Mouse (Mus musculus) forebrain, embryonic 10.5 days (tissue): ENCODE measurements at regions not wholly inside any gene's neighbourhood (a gene's known extent, or its start where the extent isn't known, plus 50 kb on each side); places are given as distances from the start of the nearest gene placed in this dataset.

Source experiments
- DNase-seq: peaks from one replicate; pipeline ENCODE4 v3.0.0-alpha.2; 2017; ENCODE audit warnings: low spot score; ENCODE audit errors: extremely low spot score
- H3K27ac ChIP-seq: fragments of 300-500 bp; sonication (generic); 2 replicates; pipeline ENCODE4 v1.5.1; 2016; ENCODE audit warnings: mild to moderate bottlenecking
- H3K27me3 ChIP-seq: fragments of 300-500 bp; sonication (generic); 2 replicates; pipeline ENCODE4 v1.6.1; 2016; ENCODE audit warnings: mild to moderate bottlenecking; ENCODE audit not compliant: poor library complexity, severe bottlenecking
- H3K36me3 ChIP-seq: fragments of 300-500 bp; sonication (generic); replicated peaks from 2 replicates; pipeline ENCODE4 v1.6.1; 2016; ENCODE audit warnings: mild to moderate bottlenecking, moderate library complexity
- H3K4me1 ChIP-seq: fragments of 300-500 bp; sonication (generic); 2 replicates; pipeline ENCODE4 v1.6.1; 2016
- H3K4me3 ChIP-seq: fragments of 300-500 bp; sonication (generic); 2 replicates; pipeline ENCODE4 v1.5.1; 2016; ENCODE audit warnings: mild to moderate bottlenecking, moderate library complexity
- H3K9me3 ChIP-seq: fragments of 300-500 bp; sonication (generic); 2 replicates; pipeline ENCODE4 v1.6.1; 2016; ENCODE audit warnings: mild to moderate bottlenecking, moderate library complexity
- WGBS: fragments of 180-500 bp; shearing (Covaris S2); methylation state at CpG from one replicate; pipeline ENCODE4 v1.1.7; 2016; 5-methylcytosine and 5-hydroxymethylcytosine counted together

GRCm38 (mm10) chr6:139186431-139186830, 315.3 kb downstream of the Rergl start:
- Histone ChIP-seq H3K36me3 (no peaks in the 10 kb centered on the region), H3K9me3 (no peaks in the 10 kb centered on the region), H3K27ac (no peak overlapping the region), H3K27me3 (no peaks in the 10 kb centered on the region), H3K4me3 (no peak overlapping the region), H3K4me1 (no peaks in the 10 kb centered on the region)
- no peak for DNase-seq
- WGBS, result 80% methylated on average over 8 of the region's 8 CpGs

GRCm38 (mm10) chr6:139160352-139160751, 341.4 kb downstream of the Rergl start:
- Histone ChIP-seq H3K27me3 (no peaks in the 10 kb centered on the region), H3K27ac (no peak overlapping the region), H3K9me3 (no peaks in the 10 kb centered on the region), H3K4me3 (no peak overlapping the region), H3K4me1 (no peaks in the 10 kb centered on the region), H3K36me3 (no peaks in the 10 kb centered on the region)
- DNase-seq, result no peak
- 94% methylated on average over 6 of the region's 6 CpGs for WGBS

GRCm38 (mm10) chr6:139159741-139160140, 342.0 kb downstream of the Rergl start:
- H3K4me3 ChIP-seq, result no peak overlapping the region
- WGBS, result 87% methylated on average over 4 of the region's 4 CpGs
- DNase-seq, result no peak
- no peaks in the 10 kb centered on the region for H3K4me1 ChIP-seq
- H3K27me3 ChIP-seq, result no peaks in the 10 kb centered on the region
- no peaks in the 10 kb centered on the region for H3K9me3 ChIP-seq
- no peak overlapping the region for H3K27ac ChIP-seq
- H3K36me3 ChIP-seq, result no peaks in the 10 kb centered on the region

GRCm38 (mm10) chr6:139154802-139155201, 347.0 kb downstream of the Rergl start:
- WGBS, result 94% methylated on average over 1 of the region's 1 CpGs
- H3K9me3 ChIP-seq, result no peaks in the 10 kb centered on the region
- no peak for DNase-seq
- no peak overlapping the region for H3K4me3 ChIP-seq
- H3K4me1 ChIP-seq, result no peaks in the 10 kb centered on the region
- H3K27me3 ChIP-seq, result no peaks in the 10 kb centered on the region
- H3K27ac ChIP-seq, result no peak overlapping the region
- no peaks in the 10 kb centered on the region for H3K36me3 ChIP-seq

- Histone ChIP-seq H3K9me3 (no peaks in the 10 kb centered on the region), H3K27me3 (no peaks in the 10 kb centered on the region), H3K36me3 (no peaks in the 10 kb centered on the region), H3K27ac (no peak overlapping the region), H3K4me1 (no peaks in the 10 kb centered on the region), H3K4me3 (no peak overlapping the region)
- WGBS, result 91% methylated on average over 1 of the region's 6 CpGs
- no peak for DNase-seq
Measured at GRCm38 (mm10) chr6:139135693-139136092, 366.1 kb downstream of the Rergl start.

GRCm38 (mm10) chr6:139132083-139132679, 369.6 kb downstream of the Rergl start:
- Histone ChIP-seq H3K4me3 (no peak overlapping the region), H3K4me1 (no peaks in the 10 kb centered on the region), H3K36me3 (no peaks in the 10 kb centered on the region), H3K27ac (no peak overlapping the region), H3K27me3 (no peaks in the 10 kb centered on the region), H3K9me3 (no peaks in the 10 kb centered on the region)
- no peak for DNase-seq
- 88% methylated on average over 15 of the region's 15 CpGs for WGBS

GRCm38 (mm10) chr6:139108263-139108662, 393.5 kb downstream of the Rergl start:
- H3K4me3 ChIP-seq, result no peak overlapping the region
- no peaks in the 10 kb centered on the region for H3K27me3 ChIP-seq
- no peak overlapping the region for H3K27ac ChIP-seq
- no peak for DNase-seq
- no peaks in the 10 kb centered on the region for H3K36me3 ChIP-seq
- no peaks in the 10 kb centered on the region for H3K4me1 ChIP-seq
- WGBS, result 87% methylated on average over 6 of the region's 6 CpGs
- H3K9me3 ChIP-seq, result no peaks in the 10 kb centered on the region

GRCm38 (mm10) chr6:139103397-139103796, 398.4 kb downstream of the Rergl start:
- Histone ChIP-seq H3K27ac (no peak overlapping the region), H3K36me3 (no peaks in the 10 kb centered on the region), H3K4me1 (no peaks in the 10 kb centered on the region), H3K9me3 (no peaks in the 10 kb centered on the region), H3K27me3 (no peaks in the 10 kb centered on the region), H3K4me3 (no peak overlapping the region)
- 81% methylated on average over 3 of the region's 3 CpGs for WGBS
- no peak for DNase-seq

- Histone ChIP-seq H3K4me3 (no peak overlapping the region), H3K27me3 (no peaks in the 10 kb centered on the region), H3K4me1 (no peaks in the 10 kb centered on the region), H3K27ac (no peak overlapping the region), H3K36me3 (no peaks in the 10 kb centered on the region), H3K9me3 (no peaks in the 10 kb centered on the region)
- DNase-seq, result no peak
- 90% methylated on average over 11 of the region's 11 CpGs for WGBS
Measured at GRCm38 (mm10) chr6:139099273-139099672, 402.5 kb downstream of the Rergl start.

- 0 out of 2 replicates have a peak, but pooled peaks cover 5% of the 10 kb centered on the region for H3K4me1 ChIP-seq
- WGBS, result 66% methylated on average over 4 of the region's 4 CpGs
- H3K27ac ChIP-seq, result no peak overlapping the region
- no peaks in the 10 kb centered on the region for H3K27me3 ChIP-seq
- no peak overlapping the region for H3K4me3 ChIP-seq
- H3K9me3 ChIP-seq, result no peaks in the 10 kb centered on the region
- DNase-seq, result no peak
- H3K36me3 ChIP-seq, result no peaks in the 10 kb centered on the region
Measured at GRCm38 (mm10) chr6:139075433-139075832, 417.1 kb upstream of the Igbp1b start.

- H3K27me3 ChIP-seq, result no peaks in the 10 kb centered on the region
- H3K36me3 ChIP-seq, result no peaks in the 10 kb centered on the region
- WGBS, result 85% methylated on average over 3 of the region's 3 CpGs
- H3K27ac ChIP-seq, result no peak overlapping the region
- H3K9me3 ChIP-seq, result no peaks in the 10 kb centered on the region
- 0 out of 2 replicates have a peak, but pooled peaks cover under 1% of the 10 kb centered on the region for H3K4me1 ChIP-seq
- H3K4me3 ChIP-seq, result no peak overlapping the region
- no peak for DNase-seq
Measured at GRCm38 (mm10) chr6:139027696-139028095, 369.4 kb upstream of the Igbp1b start.

GRCm38 (mm10) chr6:139014526-139014925, 356.2 kb upstream of the Igbp1b start:
- H3K4me3 ChIP-seq, result no peak overlapping the region
- no peaks in the 10 kb centered on the region for H3K27me3 ChIP-seq
- H3K4me1 ChIP-seq, result no peaks in the 10 kb centered on the region
- no peak overlapping the region for H3K27ac ChIP-seq
- H3K36me3 ChIP-seq, result no peaks in the 10 kb centered on the region
- no peaks in the 10 kb centered on the region for H3K9me3 ChIP-seq
- 85% methylated on average over 4 of the region's 4 CpGs for WGBS
- no peak for DNase-seq

GRCm38 (mm10) chr6:139010501-139010900, 352.2 kb upstream of the Igbp1b start:
- Histone ChIP-seq H3K36me3 (no peaks in the 10 kb centered on the region), H3K27ac (no peak overlapping the region), H3K27me3 (no peaks in the 10 kb centered on the region), H3K4me3 (no peak overlapping the region), H3K4me1 (no peaks in the 10 kb centered on the region), H3K9me3 (no peaks in the 10 kb centered on the region)
- WGBS, result 85% methylated on average over 4 of the region's 4 CpGs
- no peak for DNase-seq
